Mouse (Mus musculus): ENCODE measurements around the gene Dusp15.

DNA sequence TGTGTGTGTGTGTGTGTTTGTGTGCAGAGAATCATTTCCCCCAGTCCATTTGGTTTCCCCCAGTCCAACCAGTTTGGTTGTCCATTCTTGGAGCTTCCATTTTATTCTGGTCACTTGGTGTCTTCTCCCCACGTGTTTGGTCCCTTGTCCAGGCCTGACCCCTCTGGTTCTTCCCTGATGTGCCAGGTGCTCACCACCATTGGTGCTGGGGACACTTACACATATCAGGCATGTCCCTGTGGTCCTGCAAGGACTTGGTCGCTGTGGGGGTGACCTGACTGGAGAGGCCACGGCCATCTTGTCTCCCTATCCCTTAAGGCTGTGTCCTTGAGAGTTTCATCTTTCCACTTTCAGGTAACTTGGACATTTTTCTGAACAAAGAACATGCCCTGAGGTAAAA, 54.6 kb downstream of the Dusp15 start:
- TF ChIP-seq POLR2A (IDR thresholded peaks at IDR 0.05; ENCODE audit: low read depth, low read length) (no peak), CTCF (IDR thresholded peaks at IDR 0.05; ENCODE audit: extremely low read depth, insufficient read depth, insufficient read length, insufficient replicate concordance) (no peak)

All from spleen, adult 2 months (tissue).